Mouse (Mus musculus) stomach, embryonic 16.5 days (tissue): Measurements from ENCODE around the gene Catsper1. TPM values are rescaled to one million over a fixed set of nuclear protein-coding genes. Genes with fewer than 3 reads are reported as not detected.

Experiments
- ATAC-seq: fragments of 200-750 bp; cut with Nextera tagmentation; 2 replicates; pipeline ENCODE4 v1.8.0; 2017; ENCODE audit warnings: moderate number of reproducible peaks, moderate TSS enrichment; ENCODE audit not compliant: insufficient read depth, low FRiP score
- H3K27ac ChIP-seq: fragments of 300-500 bp; sonication (generic); 2 replicates; pipeline ENCODE4 v1.5.1; 2014; ENCODE audit warnings: low read length
- H3K27me3 ChIP-seq: fragments of 300-500 bp; sonication (generic); 2 replicates; pipeline ENCODE4 v1.6.1; 2014; ENCODE audit warnings: low read length, control low read depth, mixed read lengths; ENCODE audit not compliant: control insufficient read depth, insufficient read depth
- H3K36me3 ChIP-seq: fragments of 300-500 bp; sonication (generic); 2 replicates; pipeline ENCODE4 v1.6.1; 2014; ENCODE audit warnings: low read length; ENCODE audit not compliant: control insufficient read depth, insufficient read depth
- H3K4me1 ChIP-seq: fragments of 300-500 bp; sonication (generic); 2 replicates; pipeline ENCODE4 v1.6.1; 2014; ENCODE audit warnings: low read length, control low read depth, mixed read lengths; ENCODE audit not compliant: control insufficient read depth, insufficient read depth
- H3K4me2 ChIP-seq: fragments of 300-500 bp; sonication (generic); 2 replicates; pipeline ENCODE4 v1.6.1; 2014; ENCODE audit warnings: low read depth, low read length, mixed read lengths
- H3K4me3 ChIP-seq: fragments of 300-500 bp; sonication (generic); replicated peaks from 2 replicates; pipeline ENCODE4 v1.5.1; 2014; ENCODE audit warnings: mild to moderate bottlenecking, low read length
- H3K9ac ChIP-seq: fragments of 300-500 bp; sonication (generic); 2 replicates; pipeline ENCODE4 v1.6.1; 2014; ENCODE audit warnings: low read length
- H3K9me3 ChIP-seq: fragments of 300-500 bp; sonication (generic); replicated peaks from 2 replicates; pipeline ENCODE4 v1.6.1; 2016; ENCODE audit warnings: low read length, control low read depth; ENCODE audit not compliant: control insufficient read depth
- WGBS: fragments of 180-500 bp; shearing (Covaris S2); extraction: QIAGEN DNeasy Blood & Tissue Kit; methylation state at CpG from one replicate; pipeline ENCODE4 v1.1.7; 2014; 5-methylcytosine and 5-hydroxymethylcytosine counted together
- polyA plus RNA-seq: library from polyadenylated mRNA; unstranded; fragments of >200 nt; fragmentation: Nextera tagmentation; extraction: Ambion mirVana; gene quantifications from 2 replicates; pipeline ENCODE4 v1.2.1, GENCODE M21; 2015

Gene Catsper1
- polyA plus RNA-seq, 1 experiment from 2014 or later = not detected

- Histone ChIP-seq H3K4me1 (peaks cover 16% of the 10 kb centered on the region), H3K27me3 (no peaks in the 10 kb centered on the region), H3K9ac (peak within 1 kb of the TSS; percentile 90), H3K36me3 (peaks cover 7% of the 10 kb centered on the region), H3K4me2 (peak within 1 kb of the TSS; percentile 80), H3K27ac (peak within 1 kb of the TSS; percentile 96), H3K9me3 (no peaks in the 10 kb centered on the region), H3K4me3 (peak within 1 kb of the TSS; percentile 70)
- ATAC-seq = peak; percentile 95
- WGBS = under 1% methylated on average over 91 of the region's 92 CpGs
Observed at GRCm38 (mm10) chr19:5366175-5367052, 30.9 kb downstream of the Catsper1 start, which contains the start of gene Eif1ad. Eif1ad (plus strand) TSS chr19:5366741.

GRCm38 (mm10) chr19:5367053-5367359 lies 31.5 kb downstream of the Catsper1 start, which contains the start of gene Banf1:
Banf1 (minus strand) TSS chr19:5367168.
- Histone ChIP-seq H3K36me3 (peaks cover 10% of the 10 kb centered on the region), H3K4me1 (peaks cover 16% of the 10 kb centered on the region), H3K4me3 (peak within 1 kb of the TSS; percentile 70), H3K9ac (peak within 1 kb of the TSS; percentile 90), H3K4me2 (peak within 1 kb of the TSS; percentile 80), H3K9me3 (no peaks in the 10 kb centered on the region), H3K27me3 (no peaks in the 10 kb centered on the region), H3K27ac (peak within 1 kb of the TSS; percentile 96)
- ATAC-seq = no peak
- WGBS = 0% methylated on average over 33 of the region's 33 CpGs

GRCm38 (mm10) chr19:5367455-5367854 lies 31.9 kb downstream of the Catsper1 start:
- Histone ChIP-seq H3K36me3 (peaks cover 14% of the 10 kb centered on the region), H3K27me3 (no peaks in the 10 kb centered on the region), H3K9ac (peak overlapping the region; percentile 90), H3K4me3 (peak overlapping the region; percentile 70), H3K4me1 (peaks cover 16% of the 10 kb centered on the region), H3K9me3 (no peaks in the 10 kb centered on the region), H3K27ac (peak overlapping the region; percentile 96; the same call in 1 of the 2 replicates), H3K4me2 (peak overlapping the region; percentile 80)
- no peak for ATAC-seq
- 9% methylated on average over 11 of the region's 11 CpGs for WGBS

- no peak overlapping the region for H3K4me3 ChIP-seq
- H3K27me3 ChIP-seq = no peaks in the 10 kb centered on the region
- no peak for ATAC-seq
- H3K9me3 ChIP-seq = no peaks in the 10 kb centered on the region
- H3K36me3 ChIP-seq = peaks cover 15% of the 10 kb centered on the region
- no peak overlapping the region for H3K27ac ChIP-seq
- H3K9ac ChIP-seq = no peak overlapping the region
- H3K4me2 ChIP-seq = no peak overlapping the region
- 84% methylated on average over 3 of the region's 3 CpGs for WGBS
- peaks cover 10% of the 10 kb centered on the region for H3K4me1 ChIP-seq
Observed at GRCm38 (mm10) chr19:5370932-5371331, 35.4 kb downstream of the Catsper1 start.

- WGBS = 91% methylated on average over 7 of the region's 7 CpGs
- Histone ChIP-seq H3K4me3 (no peak overlapping the region), H3K4me2 (no peak overlapping the region), H3K36me3 (peaks cover 15% of the 10 kb centered on the region), H3K9me3 (no peaks in the 10 kb centered on the region), H3K9ac (no peak overlapping the region), H3K27me3 (no peaks in the 10 kb centered on the region), H3K27ac (no peak overlapping the region), H3K4me1 (peaks cover 7% of the 10 kb centered on the region)
- no peak for ATAC-seq
Observed at GRCm38 (mm10) chr19:5372724-5373123, 37.2 kb downstream of the Catsper1 start.

- Histone ChIP-seq H3K4me1 (no peaks in the 10 kb centered on the region), H3K4me2 (no peak overlapping the region), H3K36me3 (peaks cover 15% of the 10 kb centered on the region), H3K9me3 (no peaks in the 10 kb centered on the region), H3K9ac (no peak overlapping the region), H3K27me3 (no peaks in the 10 kb centered on the region), H3K4me3 (no peak overlapping the region), H3K27ac (peak overlapping the region; percentile 18; the same call in 1 of the 2 replicates)
- 80% methylated on average over 4 of the region's 4 CpGs for WGBS
- ATAC-seq = no peak
Observed at GRCm38 (mm10) chr19:5374177-5374576, 38.6 kb downstream of the Catsper1 start.

- Histone ChIP-seq H3K9me3 (no peaks in the 10 kb centered on the region), H3K9ac (no peak overlapping the region), H3K36me3 (peaks cover 19% of the 10 kb centered on the region), H3K4me3 (no peak overlapping the region), H3K4me1 (no peaks in the 10 kb centered on the region), H3K27me3 (no peaks in the 10 kb centered on the region), H3K4me2 (no peak overlapping the region), H3K27ac (no peak overlapping the region; the same call in 1 of the 2 replicates)
- 0 out of 2 replicates have a peak, but pooled peaks have one; percentile 21 for ATAC-seq
- WGBS = 63% methylated on average over 4 of the region's 4 CpGs
Observed at GRCm38 (mm10) chr19:5374748-5375147, 39.2 kb downstream of the Catsper1 start.

GRCm38 (mm10) chr19:5377446-5377845 lies 41.9 kb downstream of the Catsper1 start:
- Histone ChIP-seq H3K9ac (no peak overlapping the region), H3K9me3 (no peaks in the 10 kb centered on the region), H3K36me3 (peaks cover 23% of the 10 kb centered on the region), H3K4me1 (no peaks in the 10 kb centered on the region), H3K27me3 (no peaks in the 10 kb centered on the region), H3K27ac (no peak overlapping the region), H3K4me2 (no peak overlapping the region), H3K4me3 (no peak overlapping the region)
- no peak for ATAC-seq
- WGBS = 80% methylated on average over 1 of the region's 1 CpGs

- H3K9me3 ChIP-seq = no peaks in the 10 kb centered on the region
- H3K27me3 ChIP-seq = no peaks in the 10 kb centered on the region
- peaks cover 14% of the 10 kb centered on the region; the same call in 1 of the 2 replicates for H3K4me1 ChIP-seq
- peaks cover 43% of the 10 kb centered on the region for H3K36me3 ChIP-seq
- no peak overlapping the region for H3K27ac ChIP-seq
- no peak overlapping the region for H3K4me2 ChIP-seq
- H3K9ac ChIP-seq = no peak overlapping the region
- no peak overlapping the region for H3K4me3 ChIP-seq
- no peak for ATAC-seq
- 92% methylated on average over 12 of the region's 12 CpGs for WGBS
Observed at GRCm38 (mm10) chr19:5383326-5383725, 47.8 kb downstream of the Catsper1 start.
